Mouse (Mus musculus): ENCODE data around the gene Dync1li1.

GRCm38 (mm10) chr9:114687639-114688038, 951 bp upstream of the Dync1li1 start:
- TF ChIP-seq CTCF (IDR thresholded peaks at IDR 0.05; ENCODE audit: extremely low read depth, insufficient read length, insufficient replicate concordance, low read depth, low read length) (no peak), POLR2A (IDR thresholded peaks at IDR 0.05; ENCODE audit: low read depth, low read length) (no peak)
